Mouse (Mus musculus): ENCODE results near the gene Lzts2. TPM values are rescaled to one million over a fixed set of nuclear protein-coding genes. Genes with fewer than 3 reads are reported as not detected.

Gene Lzts2
- polyA plus RNA-seq, 1 experiment from 2014 or later, result 52.1 TPM

GRCm38 (mm10) chr19:44985159-44985988 is 28.8 kb upstream of the Lzts2 start:
- Histone ChIP-seq H3K36me3 (ENCODE audit: control insufficient read depth, insufficient read depth, low read length) (peaks cover 36% of the 10 kb centered on the region), H3K27me3 (replicated peaks; ENCODE audit: control insufficient read depth, insufficient read depth, low read length) (no peaks in the 10 kb centered on the region), H3K4me1 (replicated peaks; ENCODE audit: control insufficient read depth, insufficient read depth, low read length) (peaks cover 14% of the 10 kb centered on the region), H3K4me2 (ENCODE audit: low read length) (no peak overlapping the region), H3K4me3 (ENCODE audit: low read depth, low read length) (no peak overlapping the region), H3K27ac (ENCODE audit: low read depth) (peak overlapping the region; percentile 36), H3K9ac (ENCODE audit: low read length) (no peak overlapping the region), H3K9me3 (ENCODE audit: control insufficient read depth, low read length) (no peaks in the 10 kb centered on the region)
- WGBS, result 43% methylated on average over 5 of the region's 5 CpGs
- ATAC-seq (replicated peaks; ENCODE audit: low FRiP score, low TSS enrichment, low read depth) (no peak), DNase-seq (ENCODE audit: low spot score) (no peak)

GRCm38 (mm10) chr19:44987004-44987403 is 27.2 kb upstream of the Lzts2 start:
- Histone ChIP-seq H3K27me3 (replicated peaks; ENCODE audit: control insufficient read depth, insufficient read depth, low read length) (no peaks in the 10 kb centered on the region), H3K36me3 (ENCODE audit: control insufficient read depth, insufficient read depth, low read length) (peaks cover 19% of the 10 kb centered on the region), H3K9me3 (ENCODE audit: control insufficient read depth, low read length) (no peaks in the 10 kb centered on the region), H3K4me2 (ENCODE audit: low read length) (no peak overlapping the region), H3K27ac (ENCODE audit: low read depth) (no peak overlapping the region), H3K9ac (ENCODE audit: low read length) (no peak overlapping the region), H3K4me1 (replicated peaks; ENCODE audit: control insufficient read depth, insufficient read depth, low read length) (peaks cover 16% of the 10 kb centered on the region), H3K4me3 (ENCODE audit: low read depth, low read length) (no peak overlapping the region)
- ATAC-seq (replicated peaks; ENCODE audit: low FRiP score, low TSS enrichment, low read depth) (no peak), DNase-seq (ENCODE audit: low spot score) (no peak)
- WGBS, result 63% methylated on average over 6 of the region's 6 CpGs

- no peak overlapping the region for H3K4me3 ChIP-seq (ENCODE audit: low read depth, low read length)
- WGBS, result 49% methylated on average over 6 of the region's 6 CpGs
- peaks cover 19% of the 10 kb centered on the region; the same call in 1 of the 2 replicates for H3K36me3 ChIP-seq (ENCODE audit: control insufficient read depth, insufficient read depth, low read length)
- ATAC-seq (replicated peaks; ENCODE audit: low FRiP score, low TSS enrichment, low read depth) (no peak), DNase-seq (ENCODE audit: low spot score) (no peak)
- no peaks in the 10 kb centered on the region for H3K27me3 ChIP-seq (replicated peaks; ENCODE audit: control insufficient read depth, insufficient read depth, low read length)
- no peak overlapping the region for H3K4me2 ChIP-seq (ENCODE audit: low read length)
- peak overlapping the region; percentile 67; the same call in 1 of the 2 replicates for H3K27ac ChIP-seq (ENCODE audit: low read depth)
- no peaks in the 10 kb centered on the region for H3K9me3 ChIP-seq (ENCODE audit: control insufficient read depth, low read length)
- no peak overlapping the region for H3K9ac ChIP-seq (ENCODE audit: low read length)
- H3K4me1 ChIP-seq (replicated peaks; ENCODE audit: control insufficient read depth, insufficient read depth, low read length), result peaks cover 16% of the 10 kb centered on the region
Observed at GRCm38 (mm10) chr19:44987851-44988250, 26.4 kb upstream of the Lzts2 start.

DNA sequence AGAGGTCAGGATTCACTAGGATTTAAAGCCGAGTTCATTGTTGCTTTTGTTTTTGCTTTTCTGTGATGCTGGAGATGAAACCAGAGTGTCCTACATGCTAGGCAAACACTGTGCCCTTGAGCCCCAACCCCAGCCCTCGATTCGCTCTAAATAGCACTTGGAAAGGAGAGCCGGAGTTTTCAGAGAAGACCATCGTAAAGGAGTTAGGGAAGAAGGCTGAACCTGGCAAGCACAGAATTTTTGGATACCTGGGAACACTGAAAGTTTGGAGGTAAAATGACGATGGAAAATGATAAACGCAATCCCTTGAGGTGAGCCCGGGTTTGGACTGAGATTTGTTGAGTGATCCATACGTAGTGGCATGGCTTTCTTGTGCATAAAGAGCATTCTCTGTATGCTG is 25.9 kb upstream of the Lzts2 start:
- Histone ChIP-seq H3K36me3 (ENCODE audit: control insufficient read depth, insufficient read depth, low read length) (peaks cover 15% of the 10 kb centered on the region; the same call in 1 of the 2 replicates), H3K4me1 (replicated peaks; ENCODE audit: control insufficient read depth, insufficient read depth, low read length) (peaks cover 16% of the 10 kb centered on the region), H3K27ac (ENCODE audit: low read depth) (peak overlapping the region; percentile 67; the same call in 1 of the 2 replicates), H3K4me3 (ENCODE audit: low read depth, low read length) (peak overlapping the region; percentile 68; the same call in 1 of the 2 replicates), H3K27me3 (replicated peaks; ENCODE audit: control insufficient read depth, insufficient read depth, low read length) (no peaks in the 10 kb centered on the region), H3K9ac (ENCODE audit: low read length) (peak overlapping the region; percentile 74; the same call in 1 of the 2 replicates), H3K4me2 (ENCODE audit: low read length) (peak overlapping the region; percentile 98), H3K9me3 (ENCODE audit: control insufficient read depth, low read length) (no peaks in the 10 kb centered on the region)
- WGBS, result 25% methylated on average over 9 of the region's 9 CpGs
- ATAC-seq (replicated peaks; ENCODE audit: low FRiP score, low TSS enrichment, low read depth) (no peak), DNase-seq (ENCODE audit: low spot score) (peak; percentile 61)

- peak within 1 kb of the TSS; percentile 67 for H3K27ac ChIP-seq (ENCODE audit: low read depth)
- H3K4me3 ChIP-seq (ENCODE audit: low read depth, low read length), result peak within 1 kb of the TSS; percentile 68
- WGBS, result 1% methylated on average over 50 of the region's 58 CpGs
- H3K27me3 ChIP-seq (replicated peaks; ENCODE audit: control insufficient read depth, insufficient read depth, low read length), result no peaks in the 10 kb centered on the region
- DNase-seq (ENCODE audit: low spot score) (peak; percentile 85), ATAC-seq (replicated peaks; ENCODE audit: low FRiP score, low TSS enrichment, low read depth) (peak; percentile 63)
- H3K9ac ChIP-seq (ENCODE audit: low read length), result peak within 1 kb of the TSS; percentile 74
- H3K36me3 ChIP-seq (ENCODE audit: control insufficient read depth, insufficient read depth, low read length), result peaks cover 11% of the 10 kb centered on the region; the same call in 1 of the 2 replicates
- peak within 1 kb of the TSS; percentile 98 for H3K4me2 ChIP-seq (ENCODE audit: low read length)
- no peaks in the 10 kb centered on the region for H3K9me3 ChIP-seq (ENCODE audit: control insufficient read depth, low read length)
- H3K4me1 ChIP-seq (replicated peaks; ENCODE audit: control insufficient read depth, insufficient read depth, low read length), result peaks cover 16% of the 10 kb centered on the region
Observed at GRCm38 (mm10) chr19:44988831-44989566, 25.2 kb upstream of the Lzts2 start, which contains the start of gene Sema4g. Gene Sema4g (plus strand): TSS chr19:44989101.

- Histone ChIP-seq H3K4me1 (replicated peaks; ENCODE audit: control insufficient read depth, insufficient read depth, low read length) (peaks cover 16% of the 10 kb centered on the region), H3K27ac (ENCODE audit: low read depth) (peak overlapping the region; percentile 67), H3K4me3 (ENCODE audit: low read depth, low read length) (peak overlapping the region; percentile 68), H3K9me3 (ENCODE audit: control insufficient read depth, low read length) (no peaks in the 10 kb centered on the region), H3K36me3 (ENCODE audit: control insufficient read depth, insufficient read depth, low read length) (peaks cover 16% of the 10 kb centered on the region; the same call in 1 of the 2 replicates), H3K4me2 (ENCODE audit: low read length) (peak overlapping the region; percentile 98), H3K9ac (ENCODE audit: low read length) (peak overlapping the region; percentile 74), H3K27me3 (replicated peaks; ENCODE audit: control insufficient read depth, insufficient read depth, low read length) (no peaks in the 10 kb centered on the region)
- WGBS, result 5% methylated on average over 22 of the region's 22 CpGs
- DNase-seq (ENCODE audit: low spot score) (peak; percentile 65), ATAC-seq (replicated peaks; ENCODE audit: low FRiP score, low TSS enrichment, low read depth) (no peak)
Observed at GRCm38 (mm10) chr19:44989567-44990495, 24.4 kb upstream of the Lzts2 start.

GRCm38 (mm10) chr19:44991031-44991430 is 23.2 kb upstream of the Lzts2 start:
- Histone ChIP-seq H3K4me2 (ENCODE audit: low read length) (peak overlapping the region; percentile 98), H3K9me3 (ENCODE audit: control insufficient read depth, low read length) (no peaks in the 10 kb centered on the region), H3K4me1 (replicated peaks; ENCODE audit: control insufficient read depth, insufficient read depth, low read length) (peaks cover 16% of the 10 kb centered on the region), H3K4me3 (ENCODE audit: low read depth, low read length) (no peak overlapping the region), H3K36me3 (ENCODE audit: control insufficient read depth, insufficient read depth, low read length) (peaks cover 17% of the 10 kb centered on the region; the same call in 1 of the 2 replicates), H3K27me3 (replicated peaks; ENCODE audit: control insufficient read depth, insufficient read depth, low read length) (no peaks in the 10 kb centered on the region), H3K9ac (ENCODE audit: low read length) (no peak overlapping the region), H3K27ac (ENCODE audit: low read depth) (no peak overlapping the region)
- 74% methylated on average over 8 of the region's 8 CpGs for WGBS
- peak; percentile 29 for ATAC-seq (replicated peaks; ENCODE audit: low FRiP score, low TSS enrichment, low read depth)
- DNase-seq (ENCODE audit: low spot score), result no peak

DNA sequence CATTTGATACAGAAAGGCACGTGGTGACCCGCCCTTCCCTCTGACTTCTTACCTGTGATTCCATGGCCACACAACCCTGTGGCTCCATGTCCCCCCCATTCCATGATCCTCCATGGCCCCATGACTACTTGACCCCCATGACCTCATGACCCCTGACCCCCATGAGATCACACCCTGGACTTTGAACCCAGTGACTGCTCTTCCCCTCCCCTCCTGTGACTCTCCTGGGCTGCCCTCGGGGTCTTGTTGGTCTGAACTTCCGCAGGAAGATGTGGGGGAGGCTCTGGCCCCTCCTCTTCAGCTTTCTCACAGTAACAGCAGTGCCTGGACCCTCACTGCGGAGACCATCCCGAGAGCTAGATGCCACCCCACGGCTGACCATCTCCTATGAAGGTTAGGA is 22.0 kb upstream of the Lzts2 start:
- Histone ChIP-seq H3K4me2 (ENCODE audit: low read length) (no peak overlapping the region), H3K9ac (ENCODE audit: low read length) (no peak overlapping the region), H3K27me3 (replicated peaks; ENCODE audit: control insufficient read depth, insufficient read depth, low read length) (no peaks in the 10 kb centered on the region), H3K9me3 (ENCODE audit: control insufficient read depth, low read length) (no peaks in the 10 kb centered on the region), H3K4me3 (ENCODE audit: low read depth, low read length) (no peak overlapping the region), H3K36me3 (ENCODE audit: control insufficient read depth, insufficient read depth, low read length) (peaks cover 21% of the 10 kb centered on the region; the same call in 1 of the 2 replicates), H3K27ac (ENCODE audit: low read depth) (no peak overlapping the region), H3K4me1 (replicated peaks; ENCODE audit: control insufficient read depth, insufficient read depth, low read length) (peaks cover 16% of the 10 kb centered on the region)
- ATAC-seq (replicated peaks; ENCODE audit: low FRiP score, low TSS enrichment, low read depth) (no peak), DNase-seq (ENCODE audit: low spot score) (no peak)
- WGBS, result 42% methylated on average over 7 of the region's 7 CpGs

Measured in intestine, embryonic 14.5 days (tissue).